Comparison of ENCODE assay signal across 21 mouse cellular contexts in the genomic region with DNA sequence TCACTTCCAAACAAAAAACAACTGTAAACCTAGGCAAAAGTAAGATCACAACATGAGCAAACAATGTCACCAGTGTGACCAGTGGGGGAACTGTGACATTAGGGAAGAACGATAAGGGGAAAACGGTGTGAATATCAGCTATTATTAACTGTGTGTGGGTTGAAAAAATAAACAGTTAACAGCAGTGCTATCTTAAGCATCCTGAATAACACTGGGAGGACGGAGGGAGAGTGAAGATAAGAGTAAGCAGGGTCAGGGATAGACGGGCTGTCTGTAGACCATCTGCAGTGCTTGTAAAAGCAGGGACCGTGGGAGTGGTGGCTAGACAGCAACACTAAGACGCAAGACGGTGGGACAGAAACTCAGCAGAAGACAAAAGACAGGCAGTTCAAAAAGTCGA. TPM values are rescaled to one million over a fixed set of nuclear protein-coding genes. Genes with fewer than 3 reads are reported as not detected.
DNase-seq lines count a peak whose midpoint lies in the region; ATAC-seq and TF ChIP-seq lines count a peak whose summit lies in the region.
"Had no signal": no experiment of that assay in that cellular context is flagged by ENCODE, and none has a peak within 500 bp of the region (broad histone marks: within the 10 kb centered on the region; RNA-seq: fewer than 3 reads in every experiment).

No protein-coding gene starts in this region.

- no peaks in the 10 kb centered on the region for H3K9me3 ChIP-seq in heart, embryonic 12.5 days (replicated peaks)
- H3K9me3 ChIP-seq in liver, embryonic 11.5 days (ENCODE audit: control insufficient read depth, low read length): no peaks in the 10 kb centered on the region
- H3K9me3 ChIP-seq in liver, postnatal 0 days (ENCODE audit: low read length): no peaks in the 10 kb centered on the region
- H3K9me3 ChIP-seq: forebrain, embryonic 15.5 days; hindbrain, embryonic 12.5 days; limb, embryonic 15.5 days; midbrain, embryonic 15.5 days had no signal

- ATAC-seq in heart, embryonic 12.5 days (ENCODE audit: insufficient number of reproducible peaks, low FRiP score): peak; percentile 69; the same call in 1 of the 2 replicates
- peak; percentile 78 for ATAC-seq in liver, embryonic 11.5 days (replicated peaks; ENCODE audit: low FRiP score)
- ATAC-seq in liver, postnatal 0 days: no peak
- ATAC-seq: forebrain, embryonic 15.5 days; inflammation-experienced regulatory T-cells, adult 6 months; lung, postnatal 0 days; midbrain, embryonic 15.5 days had no signal

- H3K27me3 ChIP-seq in heart, embryonic 12.5 days (replicated peaks): no peaks in the 10 kb centered on the region
- no peaks in the 10 kb centered on the region for H3K27me3 ChIP-seq in heart, adult 2 months (ENCODE audit: control insufficient read depth, insufficient read depth, low read length)
- no peaks in the 10 kb centered on the region for H3K27me3 ChIP-seq in liver, embryonic 11.5 days (replicated peaks; ENCODE audit: control insufficient read depth, insufficient read depth, low read length)
- no peaks in the 10 kb centered on the region for H3K27me3 ChIP-seq in liver, postnatal 0 days (ENCODE audit: insufficient read depth, low read length)
- H3K27me3 ChIP-seq: CH12.LX; forebrain, embryonic 15.5 days; hindbrain, embryonic 12.5 days; limb, embryonic 15.5 days; midbrain, embryonic 15.5 days had no signal

- TF ChIP-seq POLR2A in heart, adult 2 months (IDR thresholded peaks at IDR 0.05; ENCODE audit: insufficient read depth, low read depth, low read length): no peak

- WGBS in heart, embryonic 12.5 days: 9% methylated on average over 8 of the region's 8 CpGs
- WGBS in heart, adult 2 months: 26% methylated on average over 8 of the region's 8 CpGs
- WGBS in liver, embryonic 11.5 days: 26% methylated on average over 8 of the region's 8 CpGs
- WGBS in liver, postnatal 0 days (ENCODE audit: insufficient replicate concordance): 41% methylated on average over 8 of the region's 8 CpGs

- H3K4me1 ChIP-seq in heart, embryonic 12.5 days (replicated peaks): peaks cover 14% of the 10 kb centered on the region
- peaks cover 1% of the 10 kb centered on the region; the same call in 1 of the 2 replicates for H3K4me1 ChIP-seq in heart, adult 2 months (ENCODE audit: control insufficient read depth, insufficient read depth, low read length)
- peaks cover 3% of the 10 kb centered on the region; the same call in 1 of the 2 replicates for H3K4me1 ChIP-seq in liver, embryonic 11.5 days (replicated peaks; ENCODE audit: control insufficient read depth, insufficient read depth, low read length)
- H3K4me1 ChIP-seq in liver, postnatal 0 days (ENCODE audit: insufficient read depth): no peaks in the 10 kb centered on the region
- H3K4me1 ChIP-seq: forebrain, embryonic 15.5 days; hindbrain, embryonic 12.5 days; limb, embryonic 15.5 days; midbrain, embryonic 15.5 days had no signal

- H3K36me3 ChIP-seq in heart, embryonic 12.5 days: peaks cover 28% of the 10 kb centered on the region
- 0 out of 2 replicates have a peak, but pooled peaks cover 1% of the 10 kb centered on the region for H3K36me3 ChIP-seq in heart, adult 2 months (ENCODE audit: control insufficient read depth, insufficient read depth, low read length)
- peaks cover 7% of the 10 kb centered on the region; the same call in 1 of the 2 replicates for H3K36me3 ChIP-seq in liver, embryonic 11.5 days (ENCODE audit: control insufficient read depth, insufficient read depth, low read length)
- peaks cover 27% of the 10 kb centered on the region for H3K36me3 ChIP-seq in liver, postnatal 0 days (replicated peaks; ENCODE audit: insufficient read depth, low read length)
- H3K36me3 ChIP-seq: forebrain, embryonic 15.5 days; midbrain, embryonic 15.5 days had no signal

- H3K79me2 ChIP-seq in heart, adult 2 months (replicated peaks; ENCODE audit: control insufficient read depth, insufficient read depth, low read length): no peaks in the 10 kb centered on the region; the same call in 1 of the 2 replicates

- H3K9ac ChIP-seq in heart, embryonic 12.5 days: no peak overlapping the region
- no peak overlapping the region for H3K9ac ChIP-seq in heart, adult 2 months (ENCODE audit: low read depth, low read length)
- H3K9ac ChIP-seq in liver, embryonic 11.5 days (ENCODE audit: low read depth, low read length): no peak overlapping the region
- no peak overlapping the region for H3K9ac ChIP-seq in liver, postnatal 0 days (replicated peaks)
- H3K9ac ChIP-seq: forebrain, embryonic 15.5 days; hindbrain, embryonic 12.5 days; limb, embryonic 15.5 days; midbrain, embryonic 15.5 days had no signal

- TF ChIP-seq CTCF in heart, adult 2 months (IDR thresholded peaks at IDR 0.05): no peak
- no peak for TF ChIP-seq CTCF in liver, postnatal 0 days (IDR thresholded peaks at IDR 0.05; ENCODE audit: low read depth)

- intact Hi-C loops in heart, adult 2 months (cut with DNase I): loop anchor here (10.0 kb wide), 1 partner anchor 119 kb away; no protein-coding TSS in a partner anchor

- no peak for TF ChIP-seq EP300 in heart, adult 2 months (IDR thresholded peaks at IDR 0.05; ENCODE audit: insufficient read depth, low read depth, low read length)
- TF ChIP-seq EP300 in liver, postnatal 0 days (IDR thresholded peaks at IDR 0.05; ENCODE audit: low read depth): no peak; the same call in 1 of the 2 replicates

- peak overlapping the region; percentile 62; the same call in 1 of the 2 replicates for H3K27ac ChIP-seq in heart, embryonic 12.5 days (ENCODE audit: poor library complexity, severe bottlenecking)
- H3K27ac ChIP-seq in heart, adult 2 months: no peak overlapping the region
- no peak overlapping the region for H3K27ac ChIP-seq in liver, embryonic 11.5 days (ENCODE audit: low read depth, low read length)
- no peak overlapping the region for H3K27ac ChIP-seq in liver, postnatal 0 days (ENCODE audit: low read depth)
- H3K27ac ChIP-seq: forebrain, embryonic 15.5 days; hindbrain, embryonic 12.5 days; limb, embryonic 15.5 days; midbrain, embryonic 15.5 days had no signal

- 0 out of 2 replicates have a peak overlapping the region, but pooled peaks have one; percentile 2 for H3K4me3 ChIP-seq in heart, embryonic 12.5 days
- no peak overlapping the region for H3K4me3 ChIP-seq in heart, adult 2 months
- H3K4me3 ChIP-seq in liver, embryonic 11.5 days (ENCODE audit: low read depth, low read length): no peak overlapping the region
- no peak overlapping the region for H3K4me3 ChIP-seq in liver, postnatal 0 days (ENCODE audit: low read depth, low read length)
- H3K4me3 ChIP-seq: forebrain, embryonic 15.5 days; hindbrain, embryonic 12.5 days; limb, embryonic 15.5 days; midbrain, embryonic 15.5 days; myocyte had no signal

- no peak for DNase-seq in heart, adult 2 months
- DNase-seq in liver, embryonic 11.5 days (ENCODE audit: low spot score): no peak
- no peak for DNase-seq in liver, postnatal 0 days
- DNase-seq in embryo, embryonic 11 days: peak; percentile 8
- peak; percentile 8 for DNase-seq in mesoderm, embryonic 11.5 days (ENCODE audit: low read depth, low spot score)
- DNase-seq in retina, postnatal 1 day: no peak
- DNase-seq: adrenal gland, adult 8-10 months; cerebellum, adult 9-10 months; kidney, adult 8-10 months; kidney, postnatal 25 days; right cerebral cortex, postnatal 14 days; spleen, adult 18-20 months had no signal

- peak overlapping the region; percentile 57 for H3K4me2 ChIP-seq in heart, embryonic 12.5 days
- H3K4me2 ChIP-seq in liver, embryonic 11.5 days: no peak overlapping the region
- no peak overlapping the region for H3K4me2 ChIP-seq in liver, postnatal 0 days (ENCODE audit: low read depth, low read length)
- H3K4me2 ChIP-seq: forebrain, embryonic 15.5 days; hindbrain, embryonic 12.5 days; limb, embryonic 15.5 days; midbrain, embryonic 15.5 days had no signal

RNA-seq across cellular contexts. Expression of a gene that starts 35.5 kb away (rescaled TPM):
- polyA plus RNA-seq in heart, embryonic 12.5 days (2016; fragmentation: Nextera tagmentation; extraction: Ambion mirVana): 33.5 and 34.4 TPM in 2 replicates
- 10 to 100 TPM; 11.0 to 13.0 TPM for total RNA-seq in heart, adult 2 months (2021)
- 3.6 and 7.5 TPM in 2 replicates for polyA plus RNA-seq in heart, adult 2 months (2012; rRNA removed)
- polyA plus RNA-seq in liver, embryonic 11.5 days (2014; fragmentation: Nextera tagmentation; extraction: Ambion mirVana): 31.6 and 33.3 TPM in 2 replicates
- polyA plus RNA-seq in liver, postnatal 0 days (2015; fragmentation: Nextera tagmentation; extraction: Ambion mirVana): 12.7 and 13.2 TPM in 2 replicates

Comparison
In these comparisons a context has a peak if more than half of its experiments do, and no peak if none do; other contexts are left out.
1. DNase-seq: peak in embryo, embryonic 11 days (single experiment) and mesoderm, embryonic 11.5 days (single experiment); none in heart, adult 2 months (0 of 2), liver, embryonic 11.5 days (single experiment), liver, postnatal 0 days (single experiment) and retina, postnatal 1 day (single experiment).